Mouse (Mus musculus) heart, postnatal 0 days (tissue): ENCODE data around the gene Vps13c.

ENCODE experiments used
- CTCF ChIP-seq: IDR thresholded peaks from 2 replicates; pipeline ENCODE4 v1.5.1; 2016; ENCODE audit warnings: antibody characterized with exemption, control low read depth, low read depth
- EP300 ChIP-seq: IDR thresholded peaks from 2 replicates; pipeline ENCODE4 v1.6.1; 2016; ENCODE audit warnings: antibody characterized with exemption, low read depth

DNA sequence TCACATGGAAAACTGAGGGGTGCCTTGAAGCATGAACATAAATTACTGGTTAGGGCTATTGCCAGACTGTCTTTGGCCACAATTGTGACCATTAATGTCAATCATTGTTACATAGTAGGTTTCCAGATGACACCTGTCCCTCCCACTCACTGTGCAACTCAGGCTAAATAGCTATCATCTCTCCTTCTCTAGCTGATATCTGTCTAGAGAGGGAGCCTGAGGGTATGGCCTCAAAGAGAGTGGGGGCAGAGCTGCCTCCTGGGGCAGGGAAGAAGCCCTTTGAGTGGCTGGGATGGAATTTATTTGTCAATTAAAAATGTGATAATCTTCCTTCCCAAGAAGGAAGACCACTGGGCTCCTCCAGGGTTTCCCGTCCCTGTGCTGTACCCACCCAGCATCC is 46.0 kb upstream of the Vps13c start:
- no peak for TF ChIP-seq CTCF
- TF ChIP-seq EP300, result no peak
